Mouse (Mus musculus) heart, postnatal 0 days (tissue): ENCODE data around the gene Slc35b3.

Source experiments
- CTCF ChIP-seq: IDR thresholded peaks from 2 replicates; pipeline ENCODE4 v1.5.1; 2016; ENCODE audit warnings: antibody characterized with exemption, control low read depth, low read depth
- EP300 ChIP-seq: IDR thresholded peaks from 2 replicates; pipeline ENCODE4 v1.6.1; 2016; ENCODE audit warnings: antibody characterized with exemption, low read depth

GRCm38 (mm10) chr13:38938433-38938832 lies 22.2 kb downstream of the Slc35b3 start:
- TF ChIP-seq CTCF: no peak
- no peak for TF ChIP-seq EP300
